Mouse (Mus musculus) C2C12 (cell line): ENCODE measurements around the gene Brd4.

Experiments
- CEBPB ChIP-seq: IDR thresholded peaks from one replicate; pipeline ENCODE4 v1.6.1; 2011; ENCODE audit warnings: low read depth, mild to moderate bottlenecking, control low read depth, moderate library complexity
- CTCF ChIP-seq: IDR thresholded peaks from one replicate; pipeline ENCODE4 v1.5.1; 2011; ENCODE audit not compliant: control insufficient read depth, insufficient read depth, insufficient read length
- FOSL1 ChIP-seq: IDR thresholded peaks from one replicate; pipeline ENCODE4 v1.8.0; 2011; ENCODE audit warnings: mild to moderate bottlenecking, low read length; ENCODE audit not compliant: poor library complexity, insufficient read depth, severe bottlenecking
- MAX ChIP-seq: IDR thresholded peaks from one replicate; pipeline ENCODE4 v1.6.1; 2011; ENCODE audit warnings: mild to moderate bottlenecking, control low read depth
- MYOD1 ChIP-seq: IDR thresholded peaks from one replicate; pipeline ENCODE4 v1.6.1; 2011; ENCODE audit warnings: low read depth; ENCODE audit not compliant: control insufficient read depth, insufficient read length
- MYOG ChIP-seq: IDR thresholded peaks from one replicate; pipeline ENCODE4 v1.6.1; 2011; ENCODE audit not compliant: control insufficient read depth, insufficient read length; ENCODE audit errors: extremely low read depth
- USF1 ChIP-seq: IDR thresholded peaks from one replicate; pipeline ENCODE4 v1.6.1; 2011; ENCODE audit warnings: low read depth, mild to moderate bottlenecking, control low read depth, moderate library complexity

GRCm38 (mm10) chr17:32183017-32183416 is 101.5 kb downstream of the Brd4 start:
- TF ChIP-seq CTCF, result no peak
- TF ChIP-seq USF1, result no peak
- TF ChIP-seq MYOG, result no peak
- no peak for TF ChIP-seq MAX
- TF ChIP-seq FOSL1, result no peak
- TF ChIP-seq MYOD1, result no peak
- no peak for TF ChIP-seq CEBPB
